Mouse (Mus musculus) hindbrain, embryonic 14.5 days (tissue): ENCODE results near the gene Ttc33. TPM values are rescaled to one million over a fixed set of nuclear protein-coding genes. Genes with fewer than 3 reads are reported as not detected.

ENCODE experiments used
- ATAC-seq: fragments of 200-750 bp; cut with Nextera tagmentation; 2 replicates; pipeline ENCODE4 v1.8.0; 2017; ENCODE audit warnings: moderate number of reproducible peaks, mild to moderate bottlenecking, moderate TSS enrichment, moderate library complexity; ENCODE audit not compliant: low FRiP score
- DNase-seq: peaks from one replicate; pipeline ENCODE4 v3.0.0-alpha.2; 2015; ENCODE audit warnings: low spot score
- H3K27ac ChIP-seq: fragments of 300-500 bp; sonication (generic); 2 replicates; pipeline ENCODE4 v1.5.1; 2014; ENCODE audit warnings: mild to moderate bottlenecking, moderate library complexity
- H3K27me3 ChIP-seq: fragments of 300-500 bp; sonication (generic); 2 replicates; pipeline ENCODE4 v1.6.1; 2014; ENCODE audit warnings: mild to moderate bottlenecking, low read length, mixed read lengths; ENCODE audit not compliant: control insufficient read depth, insufficient read depth
- H3K36me3 ChIP-seq: fragments of 300-500 bp; sonication (generic); replicated peaks from 2 replicates; pipeline ENCODE4 v1.6.1; 2014; ENCODE audit not compliant: control insufficient read depth, insufficient read depth
- H3K4me1 ChIP-seq: fragments of 300-500 bp; sonication (generic); replicated peaks from 2 replicates; pipeline ENCODE4 v1.6.1; 2014; ENCODE audit warnings: antibody characterized with exemption, low read length, mixed read lengths; ENCODE audit not compliant: control insufficient read depth, insufficient read depth
- H3K4me2 ChIP-seq: fragments of 300-500 bp; sonication (generic); replicated peaks from 2 replicates; pipeline ENCODE4 v1.6.1; 2014; ENCODE audit warnings: mild to moderate bottlenecking, moderate library complexity
- H3K4me3 ChIP-seq: fragments of 300-500 bp; sonication (generic); replicated peaks from 2 replicates; pipeline ENCODE4 v1.5.1; 2014; ENCODE audit warnings: mild to moderate bottlenecking, low read length
- H3K9ac ChIP-seq: fragments of 300-500 bp; sonication (generic); 2 replicates; pipeline ENCODE4 v1.6.1; 2014
- H3K9me3 ChIP-seq: fragments of 300-500 bp; sonication (generic); 2 replicates; pipeline ENCODE4 v1.6.1; 2016; ENCODE audit warnings: low read length; ENCODE audit not compliant: control insufficient read depth
- WGBS: fragments of 180-500 bp; shearing (Covaris S2); extraction: QIAGEN DNeasy Blood & Tissue Kit; methylation state at CpG from one replicate; pipeline ENCODE4 v1.1.7; 2014; 5-methylcytosine and 5-hydroxymethylcytosine counted together
- polyA plus RNA-seq: library from polyadenylated mRNA; unstranded; fragments of >200 nt; fragmentation: Nextera tagmentation; extraction: Ambion mirVana; gene quantifications from 2 replicates; pipeline ENCODE4 v1.2.1, GENCODE M21; 2014

Ttc33 gene
- polyA plus RNA-seq, 1 experiment from 2014 or later = 61.0 TPM

- Histone ChIP-seq H3K27me3 (peaks cover 63% of the 10 kb centered on the region), H3K4me1 (peaks cover 20% of the 10 kb centered on the region)
- WGBS = 7% methylated on average over 40 of the region's 40 CpGs
These were observed 58.0 kb downstream of the Ttc33 start for GRCm38 (mm10) chr15:5243036-5243958.

GRCm38 (mm10) chr15:5243959-5244905 is 58.9 kb downstream of the Ttc33 start, which contains the start of gene Ptger4:
Gene Ptger4 (minus strand): TSS chr15:5244187.
- H3K4me3 ChIP-seq = peak within 1 kb of the TSS; percentile 59
- under 1% methylated on average over 59 of the region's 61 CpGs for whole genome bisulfite sequencing
- peaks cover 20% of the 10 kb centered on the region for H3K4me1 ChIP-seq
- peak; percentile 81 for DNase-seq
- H3K36me3 ChIP-seq = no peaks in the 10 kb centered on the region
- H3K9me3 ChIP-seq = no peaks in the 10 kb centered on the region
- H3K9ac ChIP-seq = peak within 1 kb of the TSS; percentile 65
- peak; percentile 96 for ATAC-seq
- peak within 1 kb of the TSS; percentile 94 for H3K4me2 ChIP-seq
- H3K27me3 ChIP-seq = peaks cover 60% of the 10 kb centered on the region
- no peak within 1 kb of the TSS for H3K27ac ChIP-seq

More at GRCm38 (mm10) chr15:5243036-5243958, 58.0 kb downstream of the Ttc33 start:
- Histone ChIP-seq H3K36me3 (no peaks in the 10 kb centered on the region), H3K4me3 (peak overlapping the region; percentile 59), H3K9me3 (no peaks in the 10 kb centered on the region), H3K4me2 (peak overlapping the region; percentile 94), H3K27ac (no peak overlapping the region), H3K9ac (peak overlapping the region; percentile 65)
- DNase-seq = no peak
- ATAC-seq = no peak

GRCm38 (mm10) chr15:5250182-5250581 is 64.9 kb downstream of the Ttc33 start:
- Histone ChIP-seq H3K4me3 (no peak overlapping the region), H3K27me3 (peaks cover 14% of the 10 kb centered on the region), H3K9ac (no peak overlapping the region), H3K36me3 (no peaks in the 10 kb centered on the region), H3K9me3 (no peaks in the 10 kb centered on the region), H3K27ac (no peak overlapping the region), H3K4me1 (no peaks in the 10 kb centered on the region), H3K4me2 (no peak overlapping the region)
- ATAC-seq (no peak), DNase-seq (no peak)
- WGBS = 94% methylated on average over 4 of the region's 4 CpGs

- Histone ChIP-seq H3K36me3 (no peaks in the 10 kb centered on the region), H3K9ac (no peak overlapping the region), H3K9me3 (no peaks in the 10 kb centered on the region), H3K4me1 (0 out of 2 replicates have a peak, but pooled peaks cover 8% of the 10 kb centered on the region), H3K4me2 (no peak overlapping the region), H3K27me3 (no peaks in the 10 kb centered on the region), H3K27ac (no peak overlapping the region), H3K4me3 (no peak overlapping the region)
- DNase-seq (no peak), ATAC-seq (no peak)
- WGBS = 47% methylated on average over 5 of the region's 5 CpGs
These were observed 74.9 kb downstream of the Ttc33 start for GRCm38 (mm10) chr15:5260183-5260582.

- H3K4me3 ChIP-seq = no peak overlapping the region
- no peak overlapping the region for H3K27ac ChIP-seq
- no peak overlapping the region for H3K4me2 ChIP-seq
- H3K4me1 ChIP-seq = 0 out of 2 replicates have a peak, but pooled peaks cover 8% of the 10 kb centered on the region
- no peaks in the 10 kb centered on the region for H3K36me3 ChIP-seq
- no peaks in the 10 kb centered on the region for H3K9me3 ChIP-seq
- H3K27me3 ChIP-seq = no peaks in the 10 kb centered on the region
- 88% methylated on average over 3 of the region's 3 CpGs for WGBS
- no peak for DNase-seq
- no peak overlapping the region for H3K9ac ChIP-seq
- no peak for ATAC-seq
These were observed 75.7 kb downstream of the Ttc33 start for GRCm38 (mm10) chr15:5261004-5261403.

GRCm38 (mm10) chr15:5262095-5262667 is 76.9 kb downstream of the Ttc33 start:
- Histone ChIP-seq H3K9ac (no peak overlapping the region), H3K4me3 (no peak overlapping the region), H3K27me3 (no peaks in the 10 kb centered on the region), H3K4me2 (no peak overlapping the region), H3K9me3 (no peaks in the 10 kb centered on the region), H3K36me3 (no peaks in the 10 kb centered on the region), H3K4me1 (0 out of 2 replicates have a peak, but pooled peaks cover 8% of the 10 kb centered on the region), H3K27ac (no peak overlapping the region)
- ATAC-seq (peak; percentile 21; the same call in 1 of the 2 replicates), DNase-seq (no peak)
- 70% methylated on average over 13 of the region's 13 CpGs for WGBS

GRCm38 (mm10) chr15:5262874-5263504 is 77.7 kb downstream of the Ttc33 start:
- H3K4me3 ChIP-seq = no peak overlapping the region
- DNase-seq = no peak
- no peaks in the 10 kb centered on the region for H3K36me3 ChIP-seq
- ATAC-seq = peak; percentile 75
- H3K27me3 ChIP-seq = no peaks in the 10 kb centered on the region
- H3K4me2 ChIP-seq = no peak overlapping the region
- 0 out of 2 replicates have a peak, but pooled peaks cover 8% of the 10 kb centered on the region for H3K4me1 ChIP-seq
- 64% methylated on average over 10 of the region's 10 CpGs for WGBS
- no peak overlapping the region for H3K9ac ChIP-seq
- no peak overlapping the region for H3K27ac ChIP-seq
- H3K9me3 ChIP-seq = no peaks in the 10 kb centered on the region

- Histone ChIP-seq H3K9me3 (no peaks in the 10 kb centered on the region), H3K27ac (no peak overlapping the region), H3K27me3 (no peaks in the 10 kb centered on the region), H3K36me3 (no peaks in the 10 kb centered on the region), H3K4me2 (no peak overlapping the region), H3K4me1 (0 out of 2 replicates have a peak, but pooled peaks cover 4% of the 10 kb centered on the region), H3K4me3 (no peak overlapping the region), H3K9ac (no peak overlapping the region)
- DNase-seq = no peak
- ATAC-seq = no peak
- 71% methylated on average over 3 of the region's 3 CpGs for WGBS
These were observed 80.8 kb downstream of the Ttc33 start for GRCm38 (mm10) chr15:5266095-5266494.
